Mouse (Mus musculus): Measurements from ENCODE around the gene Ly86. TPM values are rescaled to one million over a fixed set of nuclear protein-coding genes. Genes with fewer than 3 reads are reported as not detected.

The Ly86 gene
- total and polyA plus RNA-seq, 3 experiments: 2.1 to 4.5 (median 2.5) TPM

DNA sequence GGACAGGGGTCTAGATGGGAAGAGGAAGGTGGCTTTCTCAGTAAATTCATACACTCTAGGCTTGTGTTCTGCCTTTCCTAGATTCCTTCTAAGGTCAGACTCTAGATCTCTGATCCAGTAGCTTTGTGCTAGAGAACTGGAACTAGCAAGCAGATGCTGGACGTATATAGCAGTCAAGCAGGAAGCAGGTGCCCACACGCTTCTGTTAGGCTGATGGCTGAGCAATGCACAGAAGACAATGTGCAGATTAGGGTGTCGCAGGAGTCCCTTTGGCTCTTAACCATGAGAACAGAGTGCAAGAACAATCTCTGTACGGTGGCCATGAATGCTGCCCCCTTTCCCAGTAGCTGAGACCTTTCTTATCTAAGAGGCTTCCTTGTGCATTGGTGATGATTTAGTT, 9.4 kb downstream of the Ly86 start:
- H3K4me1 ChIP-seq (ENCODE audit: control insufficient read depth, insufficient read depth, low read length): peaks cover 3% of the 10 kb centered on the region; the same call in 1 of the 2 replicates
- H3K27ac ChIP-seq: no peak overlapping the region
- H3K4me3 ChIP-seq: no peak overlapping the region
- H3K36me3 ChIP-seq (ENCODE audit: control insufficient read depth, insufficient read depth, low read length): no peaks in the 10 kb centered on the region
- WGBS: 43% methylated on average over 4 of the region's 4 CpGs
- no peak overlapping the region for H3K9ac ChIP-seq (ENCODE audit: low read depth, low read length)
- no peaks in the 10 kb centered on the region for H3K27me3 ChIP-seq (ENCODE audit: control insufficient read depth, insufficient read depth, low read length)
- intact Hi-C loops (cut with DNase I): no loop called here
- no peaks in the 10 kb centered on the region for H3K79me2 ChIP-seq (replicated peaks; ENCODE audit: control insufficient read depth, insufficient read depth, low read length)
- no peak for DNase-seq
- TF ChIP-seq CTCF (IDR thresholded peaks at IDR 0.05): no peak
- no peak for TF ChIP-seq POLR2A (IDR thresholded peaks at IDR 0.05; ENCODE audit: insufficient read depth, low read depth, low read length)
- TF ChIP-seq EP300 (IDR thresholded peaks at IDR 0.05; ENCODE audit: insufficient read depth, low read depth, low read length): no peak

DNA sequence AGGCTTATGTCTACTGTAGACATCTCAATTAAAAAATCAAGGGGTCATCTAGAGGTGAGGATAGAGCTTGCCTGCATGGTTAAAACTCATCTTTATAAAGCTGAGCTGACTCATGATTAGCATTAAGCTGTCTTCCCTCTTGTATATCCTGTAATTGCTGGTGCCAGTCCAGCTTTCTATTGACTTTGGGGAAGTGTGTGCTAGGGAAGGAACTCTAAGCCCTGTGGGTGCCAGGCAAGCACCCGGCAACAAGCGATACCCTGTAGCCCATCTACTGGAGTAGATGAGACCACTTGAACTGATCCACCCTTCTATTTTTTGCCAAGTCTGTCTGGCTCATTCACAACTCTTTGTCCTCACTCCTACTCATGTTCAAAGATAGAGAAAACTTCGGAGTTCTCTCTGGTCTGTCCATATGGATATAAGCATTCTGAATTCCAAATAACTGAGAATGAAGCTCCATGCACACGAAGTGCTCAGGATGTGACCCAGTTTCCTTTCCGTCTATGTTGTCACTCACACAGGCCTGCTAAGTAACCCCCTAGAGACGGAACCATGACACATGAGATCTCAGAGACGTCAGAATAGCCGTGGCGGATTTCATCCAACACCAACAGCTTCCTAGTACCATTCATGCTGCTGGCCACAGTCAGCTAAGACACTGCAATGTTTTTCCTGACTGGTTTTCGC, 10.8 kb downstream of the Ly86 start:
- intact Hi-C loops (cut with DNase I): no loop called here
- no peak overlapping the region; the same call in 1 of the 2 replicates for H3K27ac ChIP-seq
- no peak overlapping the region for H3K4me3 ChIP-seq
- no peak for DNase-seq
- H3K9ac ChIP-seq (ENCODE audit: low read depth, low read length): no peak overlapping the region
- TF ChIP-seq POLR2A (IDR thresholded peaks at IDR 0.05; ENCODE audit: insufficient read depth, low read depth, low read length) (no peak), CTCF (IDR thresholded peaks at IDR 0.05) (no peak), EP300 (IDR thresholded peaks at IDR 0.05; ENCODE audit: insufficient read depth, low read depth, low read length) (no peak)
- WGBS: 54% methylated on average over 10 of the region's 10 CpGs
- peaks cover 3% of the 10 kb centered on the region; the same call in 1 of the 2 replicates for H3K4me1 ChIP-seq (ENCODE audit: control insufficient read depth, insufficient read depth, low read length)
- H3K36me3 ChIP-seq (ENCODE audit: control insufficient read depth, insufficient read depth, low read length): no peaks in the 10 kb centered on the region
- H3K79me2 ChIP-seq (replicated peaks; ENCODE audit: control insufficient read depth, insufficient read depth, low read length): no peaks in the 10 kb centered on the region
- no peaks in the 10 kb centered on the region for H3K27me3 ChIP-seq (ENCODE audit: control insufficient read depth, insufficient read depth, low read length)

DNA sequence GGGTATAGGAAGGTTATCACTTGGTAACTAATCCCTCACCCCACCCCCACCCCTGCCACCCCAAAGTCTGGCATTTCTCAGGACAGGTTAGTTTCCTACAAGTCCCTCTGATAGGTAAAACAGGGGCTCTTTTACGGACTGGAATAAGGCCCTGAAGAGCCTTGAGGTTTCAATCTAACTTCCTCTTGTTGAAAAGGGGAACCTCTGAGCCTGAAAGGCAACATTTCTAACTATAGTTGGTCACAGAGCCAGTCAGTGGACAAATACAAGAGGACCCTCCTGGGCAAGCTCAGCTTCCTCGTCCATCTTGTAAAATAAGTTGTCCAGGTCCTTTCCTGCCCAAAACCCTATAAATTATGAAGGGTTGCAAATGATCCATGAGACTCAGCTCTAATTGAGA, 11.5 kb downstream of the Ly86 start:
- Histone ChIP-seq H3K4me1 (ENCODE audit: control insufficient read depth, insufficient read depth, low read length) (peaks cover 3% of the 10 kb centered on the region; the same call in 1 of the 2 replicates), H3K4me3 (no peak overlapping the region), H3K79me2 (replicated peaks; ENCODE audit: control insufficient read depth, insufficient read depth, low read length) (no peaks in the 10 kb centered on the region), H3K9ac (ENCODE audit: low read depth, low read length) (no peak overlapping the region), H3K27me3 (ENCODE audit: control insufficient read depth, insufficient read depth, low read length) (no peaks in the 10 kb centered on the region), H3K27ac (no peak overlapping the region), H3K36me3 (ENCODE audit: control insufficient read depth, insufficient read depth, low read length) (no peaks in the 10 kb centered on the region)
- intact Hi-C loops (cut with DNase I): no loop called here
- WGBS: 91% methylated on average over 2 of the region's 2 CpGs
- TF ChIP-seq POLR2A (IDR thresholded peaks at IDR 0.05; ENCODE audit: insufficient read depth, low read depth, low read length) (no peak), EP300 (IDR thresholded peaks at IDR 0.05; ENCODE audit: insufficient read depth, low read depth, low read length) (no peak), CTCF (IDR thresholded peaks at IDR 0.05) (no peak)
- DNase-seq: no peak

DNA sequence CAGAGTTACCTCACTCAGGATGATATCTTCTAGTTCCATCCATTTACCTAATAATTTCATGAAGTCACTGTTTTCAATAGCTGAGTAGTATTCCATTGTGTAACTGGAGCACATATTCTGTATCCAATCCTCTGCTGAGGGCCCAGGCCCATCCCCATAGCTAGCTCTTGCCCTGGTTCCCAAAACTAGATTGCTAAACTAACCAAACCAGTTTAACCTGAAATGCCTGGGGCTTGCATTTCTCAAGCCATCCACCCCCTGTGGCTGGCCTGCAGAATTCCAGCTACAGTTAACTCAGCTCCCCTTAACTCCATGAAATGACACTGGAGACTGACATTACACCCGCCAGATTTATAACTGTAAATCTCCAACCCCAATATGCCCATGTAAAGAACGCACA, 13.1 kb downstream of the Ly86 start:
- Histone ChIP-seq H3K9ac (ENCODE audit: low read depth, low read length) (no peak overlapping the region), H3K27ac (no peak overlapping the region), H3K4me3 (no peak overlapping the region), H3K79me2 (replicated peaks; ENCODE audit: control insufficient read depth, insufficient read depth, low read length) (no peaks in the 10 kb centered on the region), H3K4me1 (ENCODE audit: control insufficient read depth, insufficient read depth, low read length) (peaks cover 3% of the 10 kb centered on the region; the same call in 1 of the 2 replicates), H3K27me3 (ENCODE audit: control insufficient read depth, insufficient read depth, low read length) (no peaks in the 10 kb centered on the region), H3K36me3 (ENCODE audit: control insufficient read depth, insufficient read depth, low read length) (no peaks in the 10 kb centered on the region)
- WGBS: 94% methylated on average over 2 of the region's 2 CpGs
- no peak for DNase-seq
- TF ChIP-seq EP300 (IDR thresholded peaks at IDR 0.05; ENCODE audit: insufficient read depth, low read depth, low read length): no peak
- intact Hi-C loops (cut with DNase I): no loop called here

DNA sequence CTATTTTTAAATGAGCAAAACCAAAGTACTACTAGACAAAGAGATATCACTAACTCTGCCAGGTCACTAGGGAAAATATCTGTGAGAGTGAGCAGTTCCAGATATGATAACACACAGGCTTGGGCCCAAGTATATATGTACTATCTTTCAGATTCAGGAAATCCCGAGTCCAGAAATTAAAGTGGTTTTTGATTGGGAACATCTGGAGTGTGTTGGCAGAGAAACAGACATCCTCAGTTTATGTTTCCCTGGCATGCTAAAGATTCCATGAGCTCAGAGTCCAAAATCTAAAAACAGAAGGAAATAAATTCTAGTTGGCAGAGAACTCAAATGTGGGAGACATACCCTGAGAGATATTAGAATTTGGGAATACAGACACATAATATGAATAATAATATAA, 16.2 kb downstream of the Ly86 start:
- H3K9ac ChIP-seq (ENCODE audit: low read depth, low read length): no peak overlapping the region
- 13% methylated on average over 1 of the region's 1 CpGs for WGBS
- no peak overlapping the region for H3K4me3 ChIP-seq
- no peak for TF ChIP-seq POLR2A (IDR thresholded peaks at IDR 0.05; ENCODE audit: insufficient read depth, low read depth, low read length)
- no peak for TF ChIP-seq EP300 (IDR thresholded peaks at IDR 0.05; ENCODE audit: insufficient read depth, low read depth, low read length)
- no peaks in the 10 kb centered on the region for H3K4me1 ChIP-seq (ENCODE audit: control insufficient read depth, insufficient read depth, low read length)
- no peaks in the 10 kb centered on the region for H3K36me3 ChIP-seq (ENCODE audit: control insufficient read depth, insufficient read depth, low read length)
- no peak overlapping the region for H3K27ac ChIP-seq
- intact Hi-C loops (cut with DNase I): no loop called here
- H3K79me2 ChIP-seq (replicated peaks; ENCODE audit: control insufficient read depth, insufficient read depth, low read length): no peaks in the 10 kb centered on the region
- no peaks in the 10 kb centered on the region for H3K27me3 ChIP-seq (ENCODE audit: control insufficient read depth, insufficient read depth, low read length)
- no peak for DNase-seq

DNA sequence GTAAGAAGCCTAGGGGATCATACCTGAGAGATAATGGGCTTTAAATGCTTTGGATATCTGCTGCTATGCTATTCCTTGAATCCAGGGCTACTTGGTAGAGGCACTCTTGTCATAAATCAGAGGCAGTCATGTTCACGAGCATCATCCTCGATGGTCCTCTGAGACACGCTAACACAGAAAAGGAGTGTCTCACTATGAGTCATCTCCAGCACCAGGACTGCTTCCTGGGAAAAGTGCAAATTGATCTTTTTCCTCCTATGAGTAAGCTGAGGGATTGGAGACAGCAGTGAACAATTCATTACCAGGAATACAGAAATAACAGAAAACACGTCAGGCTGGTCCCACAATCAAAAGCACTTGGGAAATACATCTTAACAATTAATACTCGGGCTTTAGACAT, 19.3 kb downstream of the Ly86 start:
- no peaks in the 10 kb centered on the region for H3K36me3 ChIP-seq (ENCODE audit: control insufficient read depth, insufficient read depth, low read length)
- no peak overlapping the region for H3K27ac ChIP-seq
- no peaks in the 10 kb centered on the region for H3K27me3 ChIP-seq (ENCODE audit: control insufficient read depth, insufficient read depth, low read length)
- no peak overlapping the region for H3K9ac ChIP-seq (ENCODE audit: low read depth, low read length)
- DNase-seq: no peak
- intact Hi-C loops (cut with DNase I): no loop called here
- 41% methylated on average over 5 of the region's 5 CpGs for WGBS
- TF ChIP-seq CTCF (IDR thresholded peaks at IDR 0.05): no peak
- no peak for TF ChIP-seq POLR2A (IDR thresholded peaks at IDR 0.05; ENCODE audit: insufficient read depth, low read depth, low read length)
- no peak for TF ChIP-seq EP300 (IDR thresholded peaks at IDR 0.05; ENCODE audit: insufficient read depth, low read depth, low read length)
- no peaks in the 10 kb centered on the region for H3K79me2 ChIP-seq (replicated peaks; ENCODE audit: control insufficient read depth, insufficient read depth, low read length)
- H3K4me3 ChIP-seq: no peak overlapping the region
- no peaks in the 10 kb centered on the region for H3K4me1 ChIP-seq (ENCODE audit: control insufficient read depth, insufficient read depth, low read length)
